Mouse (Mus musculus) liver, embryonic 13.5 days (tissue): ENCODE measurements around the gene Btn1a1. TPM values are rescaled to one million over a fixed set of nuclear protein-coding genes. Genes with fewer than 3 reads are reported as not detected.

Source experiments
- ATAC-seq: fragments of 200-750 bp; cut with Nextera tagmentation; 2 replicates; pipeline ENCODE4 v1.8.0; 2017; ENCODE audit warnings: low read depth, mild to moderate bottlenecking, moderate number of reproducible peaks, moderate library complexity
- DNase-seq: peaks from one replicate; pipeline ENCODE4 v3.0.0; 2022
- H3K27ac ChIP-seq: fragments of 300-500 bp; sonication (generic); 2 replicates; pipeline ENCODE4 v1.5.1; 2015; ENCODE audit warnings: moderate library complexity, mild to moderate bottlenecking, inconsistent platforms
- H3K27me3 ChIP-seq: fragments of 300-500 bp; sonication (generic); 2 replicates; pipeline ENCODE4 v1.6.1; 2015; ENCODE audit warnings: mild to moderate bottlenecking, inconsistent platforms
- H3K36me3 ChIP-seq: fragments of 300-500 bp; sonication (generic); 2 replicates; pipeline ENCODE4 v1.6.1; 2015; ENCODE audit warnings: mild to moderate bottlenecking, inconsistent platforms
- H3K4me1 ChIP-seq: fragments of 300-500 bp; sonication (generic); replicated peaks from 2 replicates; pipeline ENCODE4 v1.6.1; 2015; ENCODE audit warnings: inconsistent platforms
- H3K4me2 ChIP-seq: fragments of 300-500 bp; sonication (generic); 2 replicates; pipeline ENCODE4 v1.6.1; 2015; ENCODE audit warnings: inconsistent platforms, mild to moderate bottlenecking, moderate library complexity
- H3K4me3 ChIP-seq: fragments of 300-500 bp; sonication (generic); replicated peaks from 2 replicates; pipeline ENCODE4 v1.5.1; 2015; ENCODE audit warnings: mild to moderate bottlenecking, inconsistent platforms
- H3K9ac ChIP-seq: fragments of 300-500 bp; sonication (generic); 2 replicates; pipeline ENCODE4 v1.6.1; 2015; ENCODE audit warnings: mild to moderate bottlenecking, inconsistent platforms
- H3K9me3 ChIP-seq: fragments of 300-500 bp; sonication (generic); replicated peaks from 2 replicates; pipeline ENCODE4 v1.6.1; 2016; ENCODE audit warnings: inconsistent platforms
- WGBS: fragments of 180-500 bp; shearing (Covaris S2); methylation state at CpG from one replicate; pipeline ENCODE4 v1.1.7; 2015; ENCODE audit not compliant: insufficient replicate concordance; 5-methylcytosine and 5-hydroxymethylcytosine counted together
- polyA plus RNA-seq: library from polyadenylated mRNA; unstranded; fragments of >200 nt; fragmentation: Nextera tagmentation; extraction: Ambion mirVana; gene quantifications from 2 replicates; pipeline ENCODE4 v1.2.1, GENCODE M21; 2015

The Btn1a1 gene
- polyA plus RNA-seq, 1 experiment from 2014 or later = 1.5 TPM

DNA sequence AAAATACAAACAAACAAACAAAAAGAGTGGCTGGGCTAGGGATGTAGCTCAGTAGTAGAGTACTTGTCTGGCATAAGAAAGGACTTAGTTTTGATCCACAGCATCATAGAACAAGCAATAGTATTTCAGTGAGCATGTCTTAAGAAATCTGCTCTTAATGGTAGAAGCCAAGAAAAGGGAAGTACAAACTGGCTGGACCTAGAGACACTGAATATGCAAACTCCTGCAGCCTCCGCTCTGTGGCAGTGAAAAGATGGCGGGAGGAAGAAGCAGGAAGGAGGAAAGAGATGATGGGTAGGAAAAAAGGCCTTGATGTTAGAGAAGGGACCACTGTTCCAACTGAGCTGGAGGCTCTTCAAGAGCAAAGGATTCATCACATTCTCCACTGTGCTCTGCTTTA, 17.5 kb upstream of the Btn1a1 start:
- no peak for ATAC-seq
- Histone ChIP-seq H3K4me3 (no peak overlapping the region), H3K4me2 (no peak overlapping the region), H3K36me3 (no peaks in the 10 kb centered on the region), H3K9me3 (no peaks in the 10 kb centered on the region), H3K4me1 (peaks cover 6% of the 10 kb centered on the region), H3K9ac (no peak overlapping the region), H3K27me3 (peaks cover 30% of the 10 kb centered on the region), H3K27ac (no peak overlapping the region)
- 48% methylated on average over 2 of the region's 2 CpGs for WGBS
- DNase-seq = no peak

DNA sequence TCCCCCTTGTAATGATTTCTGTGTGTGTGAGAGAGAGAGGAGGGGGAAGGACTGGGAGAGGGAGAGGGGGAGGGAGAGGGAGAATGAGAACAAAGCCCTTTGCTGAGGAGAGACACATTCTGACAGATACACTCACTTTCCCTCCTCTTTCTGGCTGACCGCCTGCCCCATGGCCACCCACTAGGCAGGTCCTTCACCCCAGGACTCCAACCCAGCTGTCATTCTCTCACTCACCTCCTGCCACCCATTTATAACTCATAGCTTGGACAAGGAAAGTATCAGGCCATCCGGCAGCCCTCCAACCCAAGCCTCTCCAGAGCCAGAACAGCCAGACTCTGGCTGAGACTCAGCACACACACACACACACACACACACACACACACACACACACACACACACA, 10.0 kb upstream of the Btn1a1 start:
- Histone ChIP-seq H3K36me3 (no peaks in the 10 kb centered on the region), H3K9me3 (no peaks in the 10 kb centered on the region), H3K4me3 (no peak overlapping the region), H3K4me2 (no peak overlapping the region), H3K4me1 (no peaks in the 10 kb centered on the region), H3K27ac (no peak overlapping the region), H3K27me3 (peaks cover 6% of the 10 kb centered on the region; the same call in 1 of the 2 replicates), H3K9ac (no peak overlapping the region)
- DNase-seq (no peak), ATAC-seq (no peak)
- WGBS = 52% methylated on average over 2 of the region's 2 CpGs

DNA sequence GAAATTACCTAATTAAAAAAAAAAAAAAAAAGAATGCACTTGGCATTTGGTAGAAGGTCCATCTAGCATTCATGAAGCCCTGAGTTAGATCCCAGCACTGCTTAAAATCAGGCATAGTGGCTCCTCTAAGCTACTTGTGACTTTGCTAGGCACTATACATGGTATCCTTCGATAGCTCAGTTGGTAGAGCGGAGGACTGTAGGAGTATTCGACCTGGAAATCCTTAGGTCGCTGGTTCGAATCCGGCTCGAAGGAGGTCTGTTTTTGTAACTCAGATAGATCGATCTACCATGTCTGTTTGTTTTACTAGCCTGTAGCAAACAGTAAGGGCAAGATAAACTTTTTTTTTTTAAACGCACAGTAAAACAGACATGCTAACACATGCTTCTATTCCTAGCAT, 1.2 kb upstream of the Btn1a1 start:
- Histone ChIP-seq H3K9ac (no peak overlapping the region), H3K4me2 (peak overlapping the region; percentile 32; the same call in 1 of the 2 replicates), H3K4me3 (no peak overlapping the region), H3K27me3 (no peaks in the 10 kb centered on the region), H3K9me3 (no peaks in the 10 kb centered on the region), H3K36me3 (no peaks in the 10 kb centered on the region), H3K4me1 (peaks cover 37% of the 10 kb centered on the region), H3K27ac (no peak overlapping the region)
- DNase-seq = peak; percentile 85
- ATAC-seq = peak; percentile 55
- under 1% methylated on average over 9 of the region's 9 CpGs for WGBS

DNA sequence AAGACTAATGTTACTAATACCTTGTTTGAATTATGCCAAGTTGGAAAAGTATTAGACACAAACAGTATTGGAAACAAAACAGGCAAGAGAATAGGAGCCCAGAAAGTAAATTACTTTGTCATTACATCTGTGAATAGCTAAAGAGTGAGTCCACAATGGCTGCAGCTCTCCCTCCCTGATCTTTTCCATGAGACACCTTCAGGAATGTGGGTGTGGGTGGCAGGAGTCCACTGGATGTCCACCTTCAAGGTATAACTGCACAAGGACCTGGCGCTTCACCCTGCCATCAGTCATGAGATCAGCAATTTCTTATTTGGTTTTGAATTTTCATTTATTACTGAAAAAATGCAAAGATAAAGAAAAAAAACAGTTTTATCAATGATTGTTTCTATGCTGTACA, 605 bp upstream of the Btn1a1 start:
- Histone ChIP-seq H3K9me3 (no peaks in the 10 kb centered on the region), H3K4me3 (peak overlapping the region; percentile 70), H3K27me3 (no peaks in the 10 kb centered on the region), H3K4me2 (peak overlapping the region; percentile 94), H3K36me3 (no peaks in the 10 kb centered on the region), H3K4me1 (peaks cover 43% of the 10 kb centered on the region), H3K9ac (peak overlapping the region; percentile 81; the same call in 1 of the 2 replicates), H3K27ac (no peak overlapping the region; the same call in 1 of the 2 replicates)
- DNase-seq (no peak), ATAC-seq (no peak)
- 62% methylated on average over 1 of the region's 1 CpGs for WGBS

DNA sequence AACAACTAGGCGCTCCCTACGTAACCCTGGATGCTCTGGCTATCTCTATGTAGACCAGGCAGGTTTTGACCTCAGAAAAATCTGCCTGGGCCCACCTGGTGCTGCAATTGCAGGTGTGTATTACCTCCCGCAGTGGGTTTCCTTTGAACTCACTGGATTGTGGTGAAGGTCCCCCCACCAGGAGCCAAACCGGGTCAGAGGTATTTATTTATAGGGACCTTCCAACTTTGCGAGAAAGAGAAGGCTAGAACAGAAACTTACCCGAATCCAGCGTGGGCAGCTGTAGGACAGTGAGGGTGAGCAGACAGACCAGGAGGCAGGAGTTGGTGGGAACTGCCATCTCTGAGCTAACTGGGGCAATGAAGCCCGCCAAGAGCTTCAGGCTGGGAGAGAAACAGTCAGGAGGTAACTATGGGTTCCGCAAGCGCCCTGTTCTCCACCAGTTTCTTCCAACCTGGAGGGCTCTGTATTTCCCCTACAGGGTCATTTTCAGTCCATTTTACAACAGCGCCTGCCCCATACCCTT, 797 bp downstream of the Btn1a1 start:
- 2% methylated on average over 11 of the region's 11 CpGs for WGBS
- Histone ChIP-seq H3K4me1 (peaks cover 56% of the 10 kb centered on the region), H3K27me3 (no peaks in the 10 kb centered on the region), H3K27ac (peak overlapping the region; percentile 81), H3K9me3 (no peaks in the 10 kb centered on the region), H3K9ac (peak overlapping the region; percentile 81), H3K36me3 (no peaks in the 10 kb centered on the region), H3K4me2 (peak overlapping the region; percentile 94), H3K4me3 (peak overlapping the region; percentile 70)
- ATAC-seq (peak; percentile 18; the same call in 1 of the 2 replicates), DNase-seq (peak; percentile 29)

DNA sequence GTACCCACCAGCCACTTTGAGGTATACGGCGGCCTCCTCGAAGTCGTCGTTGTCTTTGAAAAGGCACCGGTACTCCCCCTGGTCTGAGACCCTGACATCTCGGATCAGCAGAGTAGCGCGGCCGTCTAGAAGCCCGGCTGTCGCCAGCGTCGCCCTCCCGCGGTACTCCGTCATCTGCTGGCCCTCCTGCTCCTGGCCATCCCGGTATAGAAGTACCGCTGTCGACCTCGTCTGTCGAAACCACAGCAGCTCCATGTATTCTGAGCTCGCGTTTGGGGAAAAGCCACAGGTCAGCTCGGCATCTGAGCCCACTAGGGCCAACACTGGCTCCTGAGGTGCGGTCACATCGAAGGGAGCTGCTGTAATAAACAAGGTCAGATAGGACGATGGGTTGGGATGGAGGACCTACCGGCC, 1.5 kb downstream of the Btn1a1 start:
- H3K27ac ChIP-seq = peak overlapping the region; percentile 81
- H3K36me3 ChIP-seq = no peaks in the 10 kb centered on the region
- ATAC-seq (peak; percentile 63), DNase-seq (peak; percentile 59)
- H3K9me3 ChIP-seq = no peaks in the 10 kb centered on the region
- H3K9ac ChIP-seq = peak overlapping the region; percentile 81
- H3K4me1 ChIP-seq = peaks cover 63% of the 10 kb centered on the region
- WGBS = under 1% methylated on average over 29 of the region's 29 CpGs
- H3K4me3 ChIP-seq = peak overlapping the region; percentile 70
- peak overlapping the region; percentile 94 for H3K4me2 ChIP-seq
- no peaks in the 10 kb centered on the region for H3K27me3 ChIP-seq

DNA sequence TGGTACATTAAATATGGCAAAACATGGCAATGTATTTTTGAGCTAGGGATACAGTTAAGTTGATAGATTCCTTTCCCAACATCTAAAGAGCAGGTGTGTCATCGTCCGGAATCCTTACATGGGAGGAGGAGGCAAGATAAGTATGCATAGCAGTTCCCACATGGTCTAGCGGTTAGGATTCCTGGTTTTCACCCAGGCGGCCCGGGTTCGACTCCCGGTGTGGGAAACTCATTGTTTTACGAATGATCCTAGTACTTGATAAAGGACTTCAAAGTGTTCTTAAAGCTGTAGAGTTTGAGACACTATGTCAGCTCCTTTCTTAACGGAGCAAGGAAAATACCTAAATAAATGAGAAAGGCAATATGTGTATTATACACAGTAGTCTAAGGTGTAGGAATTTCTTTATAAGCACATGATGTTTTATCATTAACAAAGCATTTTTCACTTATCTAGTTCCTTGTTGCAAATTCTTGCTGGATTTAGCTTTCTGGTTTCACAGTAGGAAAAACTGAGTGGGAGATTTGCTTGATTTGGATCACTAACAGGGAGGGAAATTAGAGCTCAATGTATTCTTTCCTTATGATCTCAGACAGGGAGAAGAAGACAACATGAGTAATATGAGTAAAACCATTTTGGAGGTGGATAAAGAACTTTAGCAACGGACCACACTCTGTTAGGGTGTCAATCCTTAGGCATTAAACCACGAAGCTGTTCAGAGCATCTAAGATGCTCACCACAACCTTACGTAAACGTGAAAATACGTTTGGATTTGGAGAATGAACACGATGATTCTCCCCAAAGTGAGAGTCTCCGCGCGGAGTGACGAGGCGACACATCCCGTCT, 2.1 kb downstream of the Btn1a1 start:
- peak overlapping the region; percentile 94 for H3K4me2 ChIP-seq
- no peaks in the 10 kb centered on the region for H3K9me3 ChIP-seq
- H3K9ac ChIP-seq = peak overlapping the region; percentile 81
- H3K4me1 ChIP-seq = peaks cover 69% of the 10 kb centered on the region
- no peaks in the 10 kb centered on the region for H3K36me3 ChIP-seq
- peak; percentile 21 for ATAC-seq
- DNase-seq = peak; percentile 86
- peak overlapping the region; percentile 81 for H3K27ac ChIP-seq
- H3K27me3 ChIP-seq = no peaks in the 10 kb centered on the region
- peak overlapping the region; percentile 70 for H3K4me3 ChIP-seq
- WGBS = under 1% methylated on average over 21 of the region's 21 CpGs

DNA sequence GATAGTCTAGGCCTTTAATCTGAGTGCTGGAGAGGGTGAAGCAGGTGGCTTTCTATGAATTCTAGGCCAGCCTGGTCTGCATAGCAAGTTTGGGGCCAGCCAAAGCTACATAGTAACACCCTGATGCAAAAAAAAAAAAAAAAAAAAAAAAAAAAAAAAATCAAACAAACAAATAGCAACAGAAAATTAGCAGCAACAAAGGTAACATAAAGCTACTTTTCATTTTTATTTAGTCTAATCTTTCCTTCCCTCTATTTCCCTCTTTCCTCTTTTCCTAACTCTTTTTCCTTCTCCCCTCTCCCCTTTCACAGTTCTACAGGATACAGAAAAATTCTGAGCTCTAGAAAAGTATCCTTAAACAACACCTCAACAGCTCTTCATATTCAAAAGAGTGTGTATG, 3.0 kb downstream of the Btn1a1 start:
- ATAC-seq = no peak
- peaks cover 79% of the 10 kb centered on the region for H3K4me1 ChIP-seq

DNA sequence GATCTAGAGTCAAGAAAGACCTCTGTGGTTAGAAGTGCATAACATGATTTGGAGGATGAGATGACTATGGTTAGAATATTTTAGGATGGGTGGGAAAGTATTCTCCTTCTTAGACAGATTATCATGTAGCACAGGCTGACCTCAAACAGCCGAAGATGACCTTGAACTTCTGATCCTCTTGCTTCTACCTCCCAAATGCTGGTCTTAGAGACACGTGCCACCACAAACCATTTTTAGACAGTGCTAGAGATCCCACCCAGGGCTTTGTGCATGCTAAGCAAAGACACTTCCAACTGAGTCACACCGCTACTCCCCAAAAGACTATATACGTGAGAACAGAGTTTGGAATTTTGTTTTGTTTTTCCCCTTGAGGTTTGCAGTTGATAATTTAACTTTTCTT, 3.6 kb downstream of the Btn1a1 start:
- Histone ChIP-seq H3K27ac (no peak overlapping the region; the same call in 1 of the 2 replicates), H3K4me2 (no peak overlapping the region), H3K27me3 (no peaks in the 10 kb centered on the region), H3K9ac (no peak overlapping the region), H3K36me3 (no peaks in the 10 kb centered on the region), H3K4me1 (peaks cover 83% of the 10 kb centered on the region), H3K4me3 (no peak overlapping the region), H3K9me3 (no peaks in the 10 kb centered on the region)
- WGBS = 64% methylated on average over 4 of the region's 4 CpGs
- DNase-seq (no peak), ATAC-seq (no peak)

More for the DNA sequence above, 3.0 kb downstream of the Btn1a1 start:
- Histone ChIP-seq H3K9ac (no peak overlapping the region), H3K4me2 (no peak overlapping the region), H3K27ac (no peak overlapping the region), H3K36me3 (no peaks in the 10 kb centered on the region), H3K27me3 (no peaks in the 10 kb centered on the region), H3K4me3 (no peak overlapping the region), H3K9me3 (no peaks in the 10 kb centered on the region)
- DNase-seq = no peak

DNA sequence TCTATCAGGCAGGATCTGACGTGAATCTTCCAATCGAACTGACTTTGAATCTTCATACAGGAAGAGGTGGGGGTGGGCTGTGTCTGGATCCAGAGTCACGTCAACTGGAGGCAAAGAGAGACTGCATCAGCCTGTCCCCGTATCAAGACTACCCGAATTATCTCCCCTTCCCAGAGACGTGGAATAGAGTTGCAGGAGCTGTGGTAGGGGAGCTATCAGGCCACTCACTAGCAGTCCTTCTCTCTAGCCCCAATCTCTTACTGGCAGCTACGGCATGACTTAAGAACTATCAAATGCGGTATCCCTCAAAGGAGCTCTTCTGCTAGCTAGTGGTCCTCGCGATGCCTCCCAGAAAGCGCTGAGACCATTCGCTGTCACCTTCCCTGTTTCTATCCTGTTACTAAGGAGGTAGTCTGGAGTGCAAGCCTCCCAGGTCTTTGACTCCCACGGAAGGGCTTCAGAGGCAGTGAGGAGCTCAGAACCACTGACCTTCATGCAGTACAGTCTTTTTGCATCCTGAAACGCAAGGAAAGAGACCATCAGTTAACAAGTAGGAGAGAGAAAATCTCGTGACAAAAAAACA, 6.3 kb downstream of the Btn1a1 start:
- H3K9me3 ChIP-seq = no peaks in the 10 kb centered on the region
- WGBS = 5% methylated on average over 15 of the region's 15 CpGs
- peak overlapping the region; percentile 68 for H3K9ac ChIP-seq
- H3K4me2 ChIP-seq = peak overlapping the region; percentile 68
- DNase-seq (peak; percentile 79), ATAC-seq (peak; percentile 96)
- H3K36me3 ChIP-seq = no peaks in the 10 kb centered on the region
- H3K27ac ChIP-seq = peak overlapping the region; percentile 95
- peaks cover 71% of the 10 kb centered on the region for H3K4me1 ChIP-seq
- no peaks in the 10 kb centered on the region for H3K27me3 ChIP-seq
- peak overlapping the region; percentile 42 for H3K4me3 ChIP-seq

DNA sequence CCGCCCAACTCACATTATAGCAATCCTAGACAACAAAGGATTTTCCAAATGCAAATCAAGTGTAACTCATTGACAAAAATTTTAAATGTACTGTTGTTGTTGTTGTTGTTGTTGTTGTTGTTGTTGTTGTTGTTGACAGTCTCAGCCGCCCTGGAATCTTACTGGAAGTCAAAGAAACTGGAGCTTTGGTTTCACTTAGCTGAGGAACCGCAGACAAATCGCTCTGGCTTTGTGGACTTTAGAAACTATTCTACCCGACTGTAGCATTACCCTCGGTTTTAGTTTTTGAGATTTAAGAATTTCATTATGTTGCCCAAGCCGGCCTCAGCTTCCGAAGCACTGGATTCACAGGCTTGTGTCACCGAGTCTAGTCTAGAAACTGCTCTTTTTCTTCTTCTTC, 11.8 kb downstream of the Btn1a1 start:
- ATAC-seq (no peak), DNase-seq (no peak)
- 1% methylated on average over 9 of the region's 9 CpGs for WGBS

More for the DNA sequence above, 11.8 kb downstream of the Btn1a1 start:
- H3K27ac ChIP-seq = peak overlapping the region; percentile 91
- H3K36me3 ChIP-seq = no peaks in the 10 kb centered on the region
- H3K4me3 ChIP-seq = peak overlapping the region; percentile 77
- peaks cover 53% of the 10 kb centered on the region for H3K4me1 ChIP-seq
- H3K27me3 ChIP-seq = no peaks in the 10 kb centered on the region
- no peaks in the 10 kb centered on the region for H3K9me3 ChIP-seq
- peak overlapping the region; percentile 65 for H3K4me2 ChIP-seq
- peak overlapping the region; percentile 85 for H3K9ac ChIP-seq
